Mouse (Mus musculus) myocyte (in vitro differentiated cells): ENCODE measurements at regions not wholly inside any gene's neighbourhood (a gene's known extent, or its start where the extent isn't known, plus 50 kb on each side); places are given as distances from the start of the nearest gene placed in this dataset.

Experiments used
- H3K27me3 ChIP-seq: one replicate; pipeline ENCODE4 v1.6.1; 2011; ENCODE audit not compliant: control insufficient read depth, insufficient read depth, insufficient read length
- H3K36me3 ChIP-seq: one replicate; pipeline ENCODE4 v1.6.1; 2011; ENCODE audit not compliant: control insufficient read depth, insufficient read depth
- H3K4me2 ChIP-seq: one replicate; pipeline ENCODE4 v1.6.1; 2011; ENCODE audit warnings: low read depth, control low read depth
- H3K4me3 ChIP-seq: one replicate; pipeline ENCODE4 v1.5.1; 2011; ENCODE audit warnings: mild to moderate bottlenecking, control low read depth, moderate library complexity
- H3K79me2 ChIP-seq: one replicate; pipeline ENCODE4 v1.6.1; 2011; ENCODE audit not compliant: control insufficient read depth, insufficient read depth
- H3ac ChIP-seq: one replicate; pipeline ENCODE4 v1.6.1; 2011; ENCODE audit not compliant: control insufficient read depth, insufficient read length
- CEBPB ChIP-seq: IDR thresholded peaks from 2 replicates; pipeline ENCODE4 v1.6.1; 2011; ENCODE audit warnings: mild to moderate bottlenecking, moderate library complexity; ENCODE audit not compliant: poor library complexity, insufficient read depth, severe bottlenecking
- E2F4 ChIP-seq: IDR thresholded peaks from one replicate; pipeline ENCODE4 v1.6.1; 2011; ENCODE audit warnings: mild to moderate bottlenecking, control low read depth, moderate library complexity; ENCODE audit not compliant: insufficient read depth
- MAX ChIP-seq: IDR thresholded peaks from one replicate; pipeline ENCODE4 v1.6.1; 2011; ENCODE audit warnings: low read depth, mild to moderate bottlenecking, control low read depth
- MYOD1 ChIP-seq, 3 experiments: IDR thresholded peaks; one replicate each; pipeline ENCODE4 v1.6.1; 2011; ENCODE audit warnings: control low read depth in 2 of 3, low read depth in 2 of 3, mild to moderate bottlenecking in 2 of 3, moderate library complexity in 1 of 3; ENCODE audit not compliant: insufficient read length in 2 of 3, control insufficient read depth in 1 of 3
- MYOG ChIP-seq, 3 experiments: IDR thresholded peaks; one replicate each; pipeline ENCODE4 v1.6.1; 2011; ENCODE audit warnings: control low read depth in 2 of 3, low read depth in 2 of 3, mild to moderate bottlenecking in 2 of 3; ENCODE audit not compliant: insufficient read length in 2 of 3, control insufficient read depth in 1 of 3, insufficient read depth in 1 of 3
- POLR2A ChIP-seq: IDR thresholded peaks from one replicate; pipeline ENCODE4 v1.6.1; 2011; ENCODE audit warnings: low read depth, mild to moderate bottlenecking, control low read depth, moderate library complexity; ENCODE audit not compliant: insufficient read length
- POLR2AphosphoS2 ChIP-seq: IDR thresholded peaks from one replicate; pipeline ENCODE4 v1.6.1; 2011; ENCODE audit warnings: low read depth, control low read depth; ENCODE audit not compliant: insufficient read length
- REST ChIP-seq: IDR thresholded peaks from one replicate; pipeline ENCODE4 v1.6.1; 2011; ENCODE audit warnings: mild to moderate bottlenecking, control low read depth, moderate library complexity; ENCODE audit not compliant: insufficient read depth, insufficient read length
- SRF ChIP-seq: IDR thresholded peaks from one replicate; pipeline ENCODE4 v1.6.1; 2011; ENCODE audit warnings: low read depth; ENCODE audit not compliant: control insufficient read depth, insufficient read length
- TCF12 ChIP-seq: IDR thresholded peaks from one replicate; pipeline ENCODE4 v1.6.1; 2011; ENCODE audit warnings: mild to moderate bottlenecking, control low read depth; ENCODE audit not compliant: poor library complexity, insufficient read depth, severe bottlenecking
- TCF3 ChIP-seq: IDR thresholded peaks from one replicate; pipeline ENCODE4 v1.6.1; 2011; ENCODE audit warnings: low read depth, control low read depth; ENCODE audit not compliant: insufficient read length
- USF1 ChIP-seq: IDR thresholded peaks from one replicate; pipeline ENCODE4 v1.6.1; 2011; ENCODE audit warnings: low read depth, mild to moderate bottlenecking, control low read depth, moderate library complexity

GRCm38 (mm10) chr14:73875916-73876315, 214.9 kb downstream of the Gm21750 start:
- Histone ChIP-seq H3ac (no peak overlapping the region), H3K79me2 (no peaks in the 10 kb centered on the region), H3K4me2 (no peak overlapping the region), H3K4me3 (no peak overlapping the region), H3K27me3 (no peaks in the 10 kb centered on the region), H3K36me3 (no peaks in the 10 kb centered on the region)
- TF ChIP-seq CEBPB, result no peak
- TF ChIP-seq POLR2A, result no peak
- TF ChIP-seq MAX, result no peak
- no peak for TF ChIP-seq TCF12
- no peak for TF ChIP-seq E2F4
- TF ChIP-seq SRF, result no peak
- no peak for TF ChIP-seq REST
- no peak for TF ChIP-seq MYOG (IDR thresholded peaks at IDR 0.05; ENCODE audit: control insufficient read depth in 1 of 3, insufficient read depth in 1 of 3, insufficient read length in 2 of 3, low read depth in 2 of 3)
- no peak for TF ChIP-seq MYOD1 (IDR thresholded peaks at IDR 0.05; ENCODE audit: control insufficient read depth in 1 of 3, insufficient read length in 2 of 3, low read depth in 2 of 3)
- TF ChIP-seq USF1, result no peak
- TF ChIP-seq POLR2AphosphoS2, result no peak
- TF ChIP-seq TCF3, result no peak

GRCm38 (mm10) chr14:73878267-73878666, 217.2 kb downstream of the Gm21750 start:
- Histone ChIP-seq H3ac (no peak overlapping the region), H3K4me3 (no peak overlapping the region), H3K36me3 (no peaks in the 10 kb centered on the region), H3K79me2 (no peaks in the 10 kb centered on the region), H3K4me2 (no peak overlapping the region), H3K27me3 (no peaks in the 10 kb centered on the region)
- TF ChIP-seq MAX (no peak), POLR2AphosphoS2 (no peak), REST (no peak), TCF3 (no peak), USF1 (no peak), CEBPB (no peak), MYOD1 (IDR thresholded peaks at IDR 0.05; ENCODE audit: control insufficient read depth in 1 of 3, insufficient read length in 2 of 3, low read depth in 2 of 3) (no peak), TCF12 (no peak), E2F4 (no peak), MYOG (IDR thresholded peaks at IDR 0.05; ENCODE audit: control insufficient read depth in 1 of 3, insufficient read depth in 1 of 3, insufficient read length in 2 of 3, low read depth in 2 of 3) (no peak), POLR2A (no peak), SRF (no peak)

GRCm38 (mm10) chr14:73878866-73879419, 217.9 kb downstream of the Gm21750 start:
- H3K79me2 ChIP-seq, result no peaks in the 10 kb centered on the region
- H3K4me2 ChIP-seq, result no peak overlapping the region
- H3K27me3 ChIP-seq, result no peaks in the 10 kb centered on the region
- TF ChIP-seq SRF (no peak), POLR2AphosphoS2 (no peak)
- no peaks in the 10 kb centered on the region for H3K36me3 ChIP-seq
- no peak overlapping the region for H3ac ChIP-seq
- H3K4me3 ChIP-seq, result no peak overlapping the region

- Histone ChIP-seq H3K4me2 (no peak overlapping the region), H3ac (no peak overlapping the region), H3K36me3 (no peaks in the 10 kb centered on the region), H3K4me3 (no peak overlapping the region), H3K27me3 (no peaks in the 10 kb centered on the region), H3K79me2 (no peaks in the 10 kb centered on the region)
- no peak for TF ChIP-seq TCF12
- TF ChIP-seq REST, result no peak
- no peak for TF ChIP-seq SRF
Observed at GRCm38 (mm10) chr14:73891451-73891850, 230.4 kb downstream of the Gm21750 start.

GRCm38 (mm10) chr14:73894844-73895243, 233.8 kb downstream of the Gm21750 start:
- no peaks in the 10 kb centered on the region for H3K79me2 ChIP-seq
- H3K27me3 ChIP-seq, result no peaks in the 10 kb centered on the region
- no peak overlapping the region for H3K4me2 ChIP-seq
- no peaks in the 10 kb centered on the region for H3K36me3 ChIP-seq
- no peak overlapping the region for H3K4me3 ChIP-seq
- TF ChIP-seq TCF3 (no peak), POLR2AphosphoS2 (no peak), REST (no peak), SRF (no peak), MYOG (IDR thresholded peaks at IDR 0.05; ENCODE audit: control insufficient read depth in 1 of 3, insufficient read depth in 1 of 3, insufficient read length in 2 of 3, low read depth in 2 of 3) (no peak), TCF12 (no peak), CEBPB (no peak), E2F4 (no peak), MAX (no peak), MYOD1 (IDR thresholded peaks at IDR 0.05; ENCODE audit: control insufficient read depth in 1 of 3, insufficient read length in 2 of 3, low read depth in 2 of 3) (no peak), USF1 (no peak), POLR2A (no peak)
- H3ac ChIP-seq, result no peak overlapping the region
